Mouse (Mus musculus) Muller cell, postnatal 12 days (primary cell): Measurements from ENCODE around the gene Cd160.

Experiments used
- DNase-seq: peaks from one replicate; pipeline ENCODE4 v3.0.0-alpha.2; 2015; ENCODE audit errors: inconsistent ontology term

Cd160 gene

DNA sequence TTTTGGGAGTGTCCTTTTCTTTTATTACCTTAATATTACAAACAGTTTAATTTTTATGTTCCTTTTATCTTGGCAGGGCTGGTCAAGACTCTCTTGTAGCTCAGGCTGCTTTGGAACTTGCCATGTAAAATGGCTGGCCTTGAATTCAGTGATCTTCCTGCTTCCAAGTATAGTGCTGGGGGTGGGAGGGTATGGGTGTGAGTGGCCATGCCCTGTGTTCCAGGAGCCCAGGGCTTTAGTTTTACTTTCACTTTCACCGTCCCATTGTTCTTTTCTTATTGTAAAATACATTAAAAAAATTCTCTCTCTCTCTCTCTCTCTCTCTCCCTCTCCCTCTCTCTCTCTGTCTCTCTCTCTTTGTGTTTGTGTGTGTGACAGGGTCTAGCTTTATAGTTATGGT, 64.6 kb downstream of the Cd160 start:
- no peak for DNase-seq

DNA sequence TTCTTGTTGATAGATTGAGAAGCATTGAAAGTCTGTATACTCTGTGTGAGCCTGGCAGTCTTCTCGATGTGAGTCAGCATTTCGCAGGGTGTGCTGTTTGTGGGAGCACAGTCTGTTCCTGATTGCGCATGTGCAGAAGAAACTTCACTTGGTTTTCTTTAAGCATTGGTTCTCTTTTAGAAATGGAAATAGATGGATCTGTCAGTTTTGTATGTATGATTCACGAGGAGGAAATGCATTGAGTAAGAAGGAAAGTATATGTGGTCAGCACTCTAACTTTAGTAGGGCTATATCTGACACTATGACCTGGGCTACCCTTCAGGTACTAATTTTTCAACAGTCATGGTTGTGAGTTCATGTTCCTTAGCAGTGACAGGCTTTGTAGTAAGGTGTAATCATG, 69.5 kb downstream of the Cd160 start:
- no peak for DNase-seq

DNA sequence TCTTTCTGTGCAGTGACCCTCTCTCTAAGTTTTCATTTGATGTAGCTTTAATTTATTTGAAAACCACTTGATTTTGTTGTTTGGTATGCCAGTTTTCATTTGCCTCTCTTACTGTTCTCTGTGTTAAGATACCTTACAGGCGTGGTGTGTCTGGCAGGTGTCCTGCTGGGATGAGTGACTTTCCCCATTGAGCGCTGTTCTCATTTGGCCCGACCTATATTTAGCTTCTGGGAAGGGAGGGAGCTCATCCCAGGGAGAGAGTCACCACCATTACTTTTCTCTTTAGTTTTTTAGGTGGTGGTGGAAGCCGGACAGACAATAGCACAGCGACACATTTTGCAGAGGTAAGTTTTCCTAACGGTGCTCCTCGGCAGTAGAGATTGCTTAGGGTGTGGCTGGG, 71.5 kb downstream of the Cd160 start:
- DNase-seq, result no peak

DNA sequence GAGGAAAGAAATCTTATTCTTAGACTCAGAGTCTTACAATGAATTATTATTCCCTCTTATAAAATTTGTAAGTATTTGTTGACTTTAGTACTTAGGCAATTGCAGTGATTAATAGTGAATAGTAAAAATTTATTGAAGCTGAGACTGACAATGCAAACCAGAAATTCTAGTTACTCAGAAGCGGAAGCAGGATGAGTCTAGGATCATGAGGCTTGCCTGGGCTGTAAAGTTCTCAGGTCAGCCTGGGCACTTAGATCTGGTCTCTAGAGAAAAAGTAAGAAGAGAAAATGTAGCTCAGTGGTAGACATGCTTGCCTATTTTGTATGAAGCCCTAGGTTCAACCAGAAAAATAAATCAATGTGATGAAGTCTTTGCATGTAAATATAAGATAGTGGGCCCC, 73.2 kb downstream of the Cd160 start:
- DNase-seq, result no peak
